Mouse (Mus musculus): ENCODE results near the gene Ovol3. TPM values are rescaled to one million over a fixed set of nuclear protein-coding genes. Genes with fewer than 3 reads are reported as not detected.

The Ovol3 gene
- not detected for polyA plus RNA-seq (2014; fragmentation: Illumina TruSeq; extraction: RNeasy Lipid Tissue Mini Kit (QIAGEN cat#74804); ENCODE audit: low read depth, low replicate concordance)

DNA sequence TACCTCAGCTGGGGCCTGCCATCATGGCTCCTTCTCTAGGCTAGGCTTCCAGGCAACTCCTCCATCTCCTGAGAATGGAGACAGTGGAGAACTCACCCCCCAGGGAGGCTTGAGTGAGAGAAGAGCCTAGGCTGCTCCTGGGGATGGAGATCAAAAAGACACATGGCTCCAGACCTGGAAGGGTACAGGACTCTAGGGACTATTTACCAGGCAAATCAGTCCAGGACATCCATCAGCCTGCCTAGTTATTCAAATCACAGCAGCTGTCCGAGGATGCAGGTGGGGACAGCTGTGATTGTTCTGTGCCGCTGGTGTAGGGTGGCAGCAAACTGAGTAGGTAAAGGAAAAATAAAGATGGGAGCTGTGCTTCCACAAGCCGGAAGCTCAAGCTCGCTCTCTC, at the start of gene Ovol3:
Gene Ovol3, minus strand, starts transcription at position 101 of the 400 bp plus-strand sequence.

DNA sequence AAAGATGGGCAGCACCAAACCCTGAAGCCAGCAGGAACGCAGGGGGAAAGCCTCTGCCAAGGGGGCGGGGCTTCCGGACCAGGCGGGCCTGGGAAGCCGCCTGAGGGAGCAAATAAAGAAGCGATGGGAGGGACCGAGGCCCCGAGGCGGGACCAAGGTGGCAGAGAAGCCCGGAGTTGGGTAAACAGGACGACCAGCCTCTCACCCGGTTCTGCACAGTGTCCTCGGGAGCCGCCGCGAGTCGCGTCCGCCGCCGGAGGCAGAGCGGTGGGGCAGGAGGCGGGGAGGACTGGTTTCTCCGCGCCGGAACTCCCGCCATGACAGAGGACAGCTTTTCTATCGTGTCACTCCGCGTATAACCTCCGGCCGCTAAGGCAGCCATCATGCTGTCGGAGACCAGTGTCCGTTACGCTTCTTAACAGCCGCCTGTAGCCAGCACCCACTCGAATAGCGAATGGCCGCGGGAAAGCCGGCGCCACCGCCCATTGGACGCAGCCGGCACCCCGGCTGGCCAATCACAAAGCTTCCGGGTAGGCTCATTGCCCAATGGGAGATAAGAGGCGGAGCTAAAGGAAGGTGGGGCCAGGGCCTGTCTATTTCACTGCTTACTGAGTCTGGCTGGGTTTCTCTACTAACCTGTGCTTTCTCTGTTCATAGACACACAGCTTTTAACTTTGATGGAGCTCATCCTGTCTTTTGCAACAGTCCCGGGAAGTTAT, 44.6 kb upstream of the Ovol3 start, which contains the start of the genes Thap8 and Wdr62:
Gene Thap8, plus strand, starts transcription at position 144 of the 719 bp plus-strand sequence.
Gene Wdr62, minus strand, starts transcription at position 469 of the 719 bp plus-strand sequence.

DNA sequence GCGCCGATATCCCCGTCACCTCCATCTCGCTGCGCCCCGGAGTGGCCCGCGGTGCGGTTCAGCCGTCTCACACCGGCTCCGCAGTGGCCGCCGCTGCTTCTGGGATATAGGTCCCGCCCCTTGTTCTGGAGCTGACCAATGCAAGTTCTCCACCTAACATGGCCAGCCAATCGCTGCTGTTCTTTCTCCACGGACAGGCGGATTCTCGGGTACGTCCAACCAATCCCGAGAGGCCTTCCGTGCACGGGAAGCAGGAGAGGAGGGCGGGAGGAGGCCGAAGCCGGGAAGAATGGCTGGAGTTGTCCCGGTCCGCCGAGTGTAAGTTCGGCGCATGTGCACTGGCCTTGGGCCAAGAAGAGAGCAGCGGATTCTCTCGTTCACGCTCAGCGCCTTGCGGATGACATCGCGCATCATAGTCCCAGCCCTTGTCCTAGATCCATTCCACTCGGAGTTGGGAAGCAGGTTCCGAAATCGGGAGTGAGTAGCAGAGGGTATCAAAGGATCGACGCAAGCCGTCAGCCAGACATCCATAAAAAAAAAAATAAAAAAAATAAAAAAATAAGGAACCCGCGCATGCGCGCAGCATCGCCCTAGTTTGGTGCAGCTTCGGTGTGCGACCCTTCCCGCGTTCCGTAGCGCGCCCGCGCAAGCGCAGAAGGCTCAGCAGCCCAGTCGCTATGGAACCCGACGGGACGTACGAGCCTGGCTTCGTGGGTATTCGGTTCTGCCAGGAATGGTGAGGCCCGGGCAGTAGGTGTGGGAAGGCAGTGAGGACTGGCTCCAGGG, 3.7 kb downstream of the Ovol3 start, which contains the start of the genes Polr2i and Tbcb:
Gene Polr2i, plus strand, starts transcription at position 280 of the 786 bp plus-strand sequence.
Gene Tbcb, minus strand, starts transcription at position 604 of the 786 bp plus-strand sequence.

DNA sequence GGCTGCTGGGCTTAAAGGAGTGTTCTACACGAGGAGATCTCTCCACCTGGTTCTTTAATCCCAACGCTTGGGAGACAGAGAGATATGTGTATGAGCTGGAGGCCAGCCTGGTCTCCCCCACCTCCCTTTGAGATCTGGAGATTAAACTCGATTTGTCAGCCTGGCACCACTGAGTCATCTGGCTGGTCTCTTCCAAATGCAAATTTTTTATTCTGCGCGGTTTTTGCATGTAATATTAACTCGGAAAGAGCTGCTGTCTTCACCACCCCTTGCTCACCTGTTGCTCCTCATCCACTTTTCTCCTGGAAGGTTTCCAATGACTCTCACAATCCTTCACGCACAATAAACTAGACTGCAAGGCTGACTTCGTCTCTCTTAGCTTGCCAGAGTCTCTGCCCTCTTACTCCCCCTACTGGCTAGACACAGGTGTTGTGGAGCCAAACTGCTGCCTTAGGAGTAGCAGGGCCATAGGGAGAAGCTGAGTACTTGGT, 37.0 kb downstream of the Ovol3 start, which contains the start of gene Capns1:
Gene Capns1, minus strand, starts transcription at position 331 of the 491 bp plus-strand sequence.

GRCm38 (mm10) chr7:30183879-30184289, 51.6 kb downstream of the Ovol3 start, which contains the start of gene Cox7a1:
Cox7a1 (plus strand) TSS chr7:30184144.

Other genes starting within 250 kb of the Ovol3 start
- 3.1 TPM for gene Zfp14, start 184.3 kb downstream of the Ovol3 start, polyA plus RNA-seq (2014; fragmentation: Illumina TruSeq; extraction: RNeasy Lipid Tissue Mini Kit (QIAGEN cat#74804); ENCODE audit: low read depth, low replicate concordance)
- 2.0 TPM for gene Zfp82, start 162.8 kb downstream of the Ovol3 start, polyA plus RNA-seq (2014; fragmentation: Illumina TruSeq; extraction: RNeasy Lipid Tissue Mini Kit (QIAGEN cat#74804); ENCODE audit: low read depth, low replicate concordance)
- not detected for gene Gm26920, start 145.3 kb downstream of the Ovol3 start, polyA plus RNA-seq (2014; fragmentation: Illumina TruSeq; extraction: RNeasy Lipid Tissue Mini Kit (QIAGEN cat#74804); ENCODE audit: low read depth, low replicate concordance)
- 1.9 TPM for gene Zfp566, start 145.2 kb downstream of the Ovol3 start, polyA plus RNA-seq (2014; fragmentation: Illumina TruSeq; extraction: RNeasy Lipid Tissue Mini Kit (QIAGEN cat#74804); ENCODE audit: low read depth, low replicate concordance)
- gene Zfp260, start 140.9 kb downstream of the Ovol3 start, polyA plus RNA-seq (2014; fragmentation: Illumina TruSeq; extraction: RNeasy Lipid Tissue Mini Kit (QIAGEN cat#74804); ENCODE audit: low read depth, low replicate concordance): 97.5 TPM
- gene Zfp382, start 113.8 kb downstream of the Ovol3 start, polyA plus RNA-seq (2014; fragmentation: Illumina TruSeq; extraction: RNeasy Lipid Tissue Mini Kit (QIAGEN cat#74804); ENCODE audit: low read depth, low replicate concordance): 0.93 TPM
- gene Zfp146, start 66.0 kb downstream of the Ovol3 start, polyA plus RNA-seq (2014; fragmentation: Illumina TruSeq; extraction: RNeasy Lipid Tissue Mini Kit (QIAGEN cat#74804); ENCODE audit: low read depth, low replicate concordance): 32.4 TPM
- gene Cox7a1, start 51.6 kb downstream of the Ovol3 start, polyA plus RNA-seq (2014; fragmentation: Illumina TruSeq; extraction: RNeasy Lipid Tissue Mini Kit (QIAGEN cat#74804); ENCODE audit: low read depth, low replicate concordance): not detected
- gene Capns1, start 36.9 kb downstream of the Ovol3 start, polyA plus RNA-seq (2014; fragmentation: Illumina TruSeq; extraction: RNeasy Lipid Tissue Mini Kit (QIAGEN cat#74804); ENCODE audit: low read depth, low replicate concordance): 58.2 TPM
- gene Polr2i, start 3.8 kb downstream of the Ovol3 start, polyA plus RNA-seq (2014; fragmentation: Illumina TruSeq; extraction: RNeasy Lipid Tissue Mini Kit (QIAGEN cat#74804); ENCODE audit: low read depth, low replicate concordance): not detected
- 7.6 TPM for gene Tbcb, start 3.5 kb downstream of the Ovol3 start, polyA plus RNA-seq (2014; fragmentation: Illumina TruSeq; extraction: RNeasy Lipid Tissue Mini Kit (QIAGEN cat#74804); ENCODE audit: low read depth, low replicate concordance)
- not detected for gene Thap8, start 44.4 kb upstream of the Ovol3 start, polyA plus RNA-seq (2014; fragmentation: Illumina TruSeq; extraction: RNeasy Lipid Tissue Mini Kit (QIAGEN cat#74804); ENCODE audit: low read depth, low replicate concordance)
- not detected for gene Wdr62, start 44.7 kb upstream of the Ovol3 start, polyA plus RNA-seq (2014; fragmentation: Illumina TruSeq; extraction: RNeasy Lipid Tissue Mini Kit (QIAGEN cat#74804); ENCODE audit: low read depth, low replicate concordance)
- gene Clip3, start 56.0 kb upstream of the Ovol3 start, polyA plus RNA-seq (2014; fragmentation: Illumina TruSeq; extraction: RNeasy Lipid Tissue Mini Kit (QIAGEN cat#74804); ENCODE audit: low read depth, low replicate concordance): 1.7 TPM
- 4.7 TPM for gene Alkbh6, start 73.0 kb upstream of the Ovol3 start, polyA plus RNA-seq (2014; fragmentation: Illumina TruSeq; extraction: RNeasy Lipid Tissue Mini Kit (QIAGEN cat#74804); ENCODE audit: low read depth, low replicate concordance)
- 5.0 TPM for gene Syne4, start 79.1 kb upstream of the Ovol3 start, polyA plus RNA-seq (2014; fragmentation: Illumina TruSeq; extraction: RNeasy Lipid Tissue Mini Kit (QIAGEN cat#74804); ENCODE audit: low read depth, low replicate concordance)
- 1.4 TPM for gene E130208F15Rik, start 86.0 kb upstream of the Ovol3 start, polyA plus RNA-seq (2014; fragmentation: Illumina TruSeq; extraction: RNeasy Lipid Tissue Mini Kit (QIAGEN cat#74804); ENCODE audit: low read depth, low replicate concordance)
- gene Sdhaf1, start 88.2 kb upstream of the Ovol3 start, polyA plus RNA-seq (2014; fragmentation: Illumina TruSeq; extraction: RNeasy Lipid Tissue Mini Kit (QIAGEN cat#74804); ENCODE audit: low read depth, low replicate concordance): 5.7 TPM
- 0.69 TPM for gene Lrfn3, start 127.0 kb upstream of the Ovol3 start, polyA plus RNA-seq (2014; fragmentation: Illumina TruSeq; extraction: RNeasy Lipid Tissue Mini Kit (QIAGEN cat#74804); ENCODE audit: low read depth, low replicate concordance)
- gene Tyrobp, start 178.0 kb upstream of the Ovol3 start, polyA plus RNA-seq (2014; fragmentation: Illumina TruSeq; extraction: RNeasy Lipid Tissue Mini Kit (QIAGEN cat#74804); ENCODE audit: low read depth, low replicate concordance): 0.97 TPM
- not detected for gene Hcst, start 184.1 kb upstream of the Ovol3 start, polyA plus RNA-seq (2014; fragmentation: Illumina TruSeq; extraction: RNeasy Lipid Tissue Mini Kit (QIAGEN cat#74804); ENCODE audit: low read depth, low replicate concordance)
- gene Nfkbid, start 186.0 kb upstream of the Ovol3 start, polyA plus RNA-seq (2014; fragmentation: Illumina TruSeq; extraction: RNeasy Lipid Tissue Mini Kit (QIAGEN cat#74804); ENCODE audit: low read depth, low replicate concordance): not detected
- gene Aplp1, start 209.8 kb upstream of the Ovol3 start, polyA plus RNA-seq (2014; fragmentation: Illumina TruSeq; extraction: RNeasy Lipid Tissue Mini Kit (QIAGEN cat#74804); ENCODE audit: low read depth, low replicate concordance): 1.6 TPM
- gene Kirrel2, start 222.0 kb upstream of the Ovol3 start, polyA plus RNA-seq (2014; fragmentation: Illumina TruSeq; extraction: RNeasy Lipid Tissue Mini Kit (QIAGEN cat#74804); ENCODE audit: low read depth, low replicate concordance): not detected
- gene Nphs1, start 222.6 kb upstream of the Ovol3 start, polyA plus RNA-seq (2014; fragmentation: Illumina TruSeq; extraction: RNeasy Lipid Tissue Mini Kit (QIAGEN cat#74804); ENCODE audit: low read depth, low replicate concordance): 3.5 TPM